9 mouse cellular contexts compared by ENCODE assay signal in the genomic region with DNA sequence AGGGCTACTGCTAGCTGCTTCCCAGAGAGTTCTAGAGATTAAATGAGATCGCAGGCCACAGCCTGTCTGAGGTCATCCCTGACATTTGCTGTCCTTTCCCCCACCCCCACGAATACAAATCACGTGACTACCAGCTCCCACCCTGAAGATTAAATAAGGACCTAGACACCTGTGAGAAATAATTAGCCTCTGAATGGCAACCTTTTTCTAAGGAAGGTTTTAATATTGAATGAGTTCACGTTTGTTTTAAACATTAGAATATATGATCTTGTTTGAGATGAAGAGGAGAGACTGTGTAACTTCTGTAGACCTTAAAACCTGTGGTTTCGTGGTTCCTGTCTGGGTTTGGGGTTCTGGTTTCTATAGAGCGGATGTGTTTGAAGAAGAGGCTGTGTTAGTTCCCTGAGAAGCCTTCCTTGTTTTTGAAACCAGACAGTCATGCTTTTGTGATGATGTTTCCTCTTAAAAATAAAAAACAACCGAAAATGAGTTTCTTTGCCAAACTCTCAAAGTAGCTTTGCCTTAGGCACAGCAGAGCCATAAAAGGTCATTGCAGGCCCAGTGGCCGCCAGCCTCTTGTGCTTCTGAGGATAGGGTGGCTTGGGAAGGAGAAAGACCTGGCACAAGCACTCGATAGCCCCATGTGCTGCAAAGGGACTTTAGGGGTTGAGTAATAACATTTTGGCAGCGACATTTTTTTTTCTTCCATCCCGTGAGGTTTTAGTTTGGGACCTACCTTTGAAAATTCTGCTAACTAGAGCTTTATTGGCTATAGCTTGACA.
DNase-seq lines count a peak whose midpoint lies in the region; ATAC-seq lines count a peak whose summit lies in the region.
"Had no signal": no experiment of that assay in that cellular context is flagged by ENCODE, and none has a peak within 500 bp of the region (broad histone marks: within the 10 kb centered on the region; RNA-seq: fewer than 3 reads in every experiment).

No protein-coding gene starts in this region.

- WGBS in hindbrain, embryonic 10.5 days: 81% methylated on average over 11 of the region's 11 CpGs
- 87% methylated on average over 11 of the region's 11 CpGs for WGBS in hindbrain, embryonic 11.5 days
- WGBS in embryonic facial prominence, embryonic 15.5 days: 38% methylated on average over 11 of the region's 11 CpGs

- ATAC-seq in hindbrain, embryonic 11.5 days (ENCODE audit: low FRiP score): no peak
- no peak for ATAC-seq in embryonic facial prominence, embryonic 15.5 days (ENCODE audit: insufficient number of reproducible peaks, low FRiP score, low TSS enrichment, low read depth)
- ATAC-seq in megakaryocyte progenitor cell, adult 5-6 weeks (replicated peaks; ENCODE audit: poor library complexity): peak; percentile 73

- intact Hi-C loops in left cerebral cortex, postnatal 36 days (cut with DNase I): no loop called here

- no peaks in the 10 kb centered on the region for H3K27me3 ChIP-seq in hindbrain, embryonic 10.5 days (ENCODE audit: insufficient read depth, poor library complexity, severe bottlenecking)
- no peaks in the 10 kb centered on the region for H3K27me3 ChIP-seq in hindbrain, embryonic 11.5 days (ENCODE audit: control insufficient read depth, insufficient read depth, low read length)
- no peaks in the 10 kb centered on the region for H3K27me3 ChIP-seq in embryonic facial prominence, embryonic 15.5 days

- H3K27ac ChIP-seq in hindbrain, embryonic 10.5 days: peak overlapping the region; percentile 40; the same call in 1 of the 2 replicates
- H3K27ac ChIP-seq in hindbrain, embryonic 11.5 days (ENCODE audit: low read depth, low read length): no peak overlapping the region
- H3K27ac ChIP-seq in embryonic facial prominence, embryonic 15.5 days (replicated peaks): 0 out of 2 replicates have a peak overlapping the region, but pooled peaks have one; percentile 25

- no peak for DNase-seq in hindbrain, embryonic 10.5 days (ENCODE audit: low spot score)
- DNase-seq in hindbrain, embryonic 11.5 days (ENCODE audit: low spot score): no peak
- DNase-seq in CD4-positive helper T cell, adult 2 months (ENCODE audit: low read depth, low spot score): peak; percentile 81
- no peak for DNase-seq in left cerebral cortex, postnatal 36 days (ENCODE audit: low spot score in 2 of 2)
- no peak for DNase-seq in cerebellum, adult 8-10 months
- DNase-seq in spleen, postnatal 10 days (ENCODE audit: low spot score in 2 of 2): no peak
- DNase-seq: lung, postnatal 4 days had no signal

- no peak overlapping the region for H3K4me3 ChIP-seq in hindbrain, embryonic 10.5 days
- H3K4me3 ChIP-seq in hindbrain, embryonic 11.5 days (ENCODE audit: low read depth, low read length): no peak overlapping the region
- no peak overlapping the region for H3K4me3 ChIP-seq in embryonic facial prominence, embryonic 15.5 days (replicated peaks)

- no peaks in the 10 kb centered on the region for H3K9me3 ChIP-seq in hindbrain, embryonic 10.5 days
- no peaks in the 10 kb centered on the region for H3K9me3 ChIP-seq in hindbrain, embryonic 11.5 days (ENCODE audit: control insufficient read depth, low read length)
- no peaks in the 10 kb centered on the region for H3K9me3 ChIP-seq in embryonic facial prominence, embryonic 15.5 days (replicated peaks)

- H3K9ac ChIP-seq in hindbrain, embryonic 11.5 days (ENCODE audit: low read depth, low read length): no peak overlapping the region
- no peak overlapping the region for H3K9ac ChIP-seq in embryonic facial prominence, embryonic 15.5 days

- H3K36me3 ChIP-seq in hindbrain, embryonic 10.5 days: no peaks in the 10 kb centered on the region
- no peaks in the 10 kb centered on the region for H3K36me3 ChIP-seq in hindbrain, embryonic 11.5 days (ENCODE audit: control insufficient read depth, insufficient read depth, low read length)
- H3K36me3 ChIP-seq in embryonic facial prominence, embryonic 15.5 days: no peaks in the 10 kb centered on the region

- H3K4me2 ChIP-seq in hindbrain, embryonic 11.5 days (replicated peaks; ENCODE audit: low read depth, low read length): no peak overlapping the region
- H3K4me2 ChIP-seq in embryonic facial prominence, embryonic 15.5 days (replicated peaks): no peak overlapping the region

- H3K4me1 ChIP-seq in hindbrain, embryonic 10.5 days (replicated peaks): peaks cover 57% of the 10 kb centered on the region
- H3K4me1 ChIP-seq in hindbrain, embryonic 11.5 days (replicated peaks; ENCODE audit: control insufficient read depth, insufficient read depth, low read length): 0 out of 2 replicates have a peak, but pooled peaks cover 4% of the 10 kb centered on the region
- H3K4me1 ChIP-seq in embryonic facial prominence, embryonic 15.5 days: peaks cover 59% of the 10 kb centered on the region
